ENCODE assay signal across 29 mouse cellular contexts in genomic region chr3:22826485-22826884, GRCm38 (mm10).
"Had no signal": no experiment of that assay in that cellular context is flagged by ENCODE, and none has a peak within 500 bp of the region (broad histone marks: within the 10 kb centered on the region; RNA-seq: fewer than 3 reads in every experiment).

No protein-coding gene starts in this region.

- H3K27me3 ChIP-seq: limb, embryonic 12.5 days; limb, embryonic 13.5 days; limb, embryonic 15.5 days; liver, embryonic 12.5 days; liver, embryonic 13.5 days; liver, embryonic 15.5 days; megakaryocyte, embryonic 14.5 days; midbrain, embryonic 12.5 days; midbrain, embryonic 13.5 days; midbrain, embryonic 15.5 days; neural tube, embryonic 12.5 days; neural tube, embryonic 13.5 days had no signal

- H3K9me3 ChIP-seq: limb, embryonic 10.5 days; limb, embryonic 12.5 days; limb, embryonic 13.5 days; limb, embryonic 15.5 days; liver, embryonic 12.5 days; liver, embryonic 13.5 days; liver, embryonic 15.5 days; megakaryocyte, embryonic 14.5 days; midbrain, embryonic 10.5 days; midbrain, embryonic 12.5 days; midbrain, embryonic 13.5 days; midbrain, embryonic 15.5 days; neural tube, embryonic 13.5 days had no signal

- H3K4me3 ChIP-seq: left cerebral cortex, adult 2 months; limb, embryonic 10.5 days; limb, embryonic 12.5 days; limb, embryonic 13.5 days; limb, embryonic 15.5 days; liver, embryonic 12.5 days; liver, embryonic 13.5 days; liver, embryonic 15.5 days; megakaryocyte, embryonic 14.5 days; midbrain, embryonic 10.5 days; midbrain, embryonic 12.5 days; midbrain, embryonic 13.5 days; midbrain, embryonic 15.5 days; myocyte; neural tube, embryonic 12.5 days; neural tube, embryonic 13.5 days had no signal

- ATAC-seq: liver, embryonic 12.5 days; liver, postnatal 0 days; midbrain, embryonic 13.5 days; midbrain, embryonic 15.5 days; midbrain, embryonic 16.5 days had no signal

- H3K9ac ChIP-seq: limb, embryonic 12.5 days; limb, embryonic 13.5 days; limb, embryonic 15.5 days; liver, embryonic 12.5 days; liver, embryonic 13.5 days; liver, embryonic 14.5 days; liver, embryonic 15.5 days; liver, postnatal 0 days; midbrain, embryonic 12.5 days; midbrain, embryonic 13.5 days; midbrain, embryonic 15.5 days; neural tube, embryonic 12.5 days; neural tube, embryonic 13.5 days had no signal

- H3K4me2 ChIP-seq: limb, embryonic 12.5 days; limb, embryonic 13.5 days; limb, embryonic 15.5 days; liver, embryonic 11.5 days; liver, embryonic 12.5 days; liver, embryonic 13.5 days; liver, embryonic 15.5 days; midbrain, embryonic 11.5 days; midbrain, embryonic 12.5 days; midbrain, embryonic 13.5 days; midbrain, embryonic 15.5 days; neural tube, embryonic 12.5 days; neural tube, embryonic 13.5 days had no signal

- H3K27ac ChIP-seq: left cerebral cortex, adult 2 months; limb, embryonic 10.5 days; limb, embryonic 12.5 days; limb, embryonic 13.5 days; limb, embryonic 15.5 days; liver, embryonic 12.5 days; liver, embryonic 13.5 days; liver, embryonic 14.5 days; liver, embryonic 15.5 days; macrophage; midbrain, embryonic 10.5 days; midbrain, embryonic 12.5 days; midbrain, embryonic 13.5 days; midbrain, embryonic 15.5 days; neural tube, embryonic 12.5 days; neural tube, embryonic 13.5 days had no signal

- H3K4me1 ChIP-seq: limb, embryonic 10.5 days; limb, embryonic 12.5 days; limb, embryonic 13.5 days; limb, embryonic 15.5 days; liver, embryonic 12.5 days; liver, embryonic 13.5 days; liver, embryonic 15.5 days; megakaryocyte, embryonic 14.5 days; midbrain, embryonic 10.5 days; midbrain, embryonic 12.5 days; midbrain, embryonic 13.5 days; midbrain, embryonic 15.5 days; neural tube, embryonic 12.5 days; neural tube, embryonic 13.5 days had no signal

- DNase-seq: layer of hippocampus, postnatal 36 days; left cerebral cortex, postnatal 4 days; liver; liver, embryonic 13.5 days; liver, postnatal 0 days; lung, adult 2 months; lung, postnatal 14 days; lung, postnatal 4 days; midbrain, embryonic 14.5 days had no signal

- H3K36me3 ChIP-seq: limb, embryonic 10.5 days; limb, embryonic 12.5 days; limb, embryonic 13.5 days; limb, embryonic 15.5 days; liver, embryonic 12.5 days; liver, embryonic 13.5 days; liver, embryonic 15.5 days; midbrain, embryonic 10.5 days; midbrain, embryonic 12.5 days; midbrain, embryonic 13.5 days; midbrain, embryonic 15.5 days; neural tube, embryonic 12.5 days; neural tube, embryonic 13.5 days had no signal
